Mouse (Mus musculus): Measurements from ENCODE around the gene Pold4. TPM values are rescaled to one million over a fixed set of nuclear protein-coding genes. Genes with fewer than 3 reads are reported as not detected.

Pold4 gene
- polyA plus RNA-seq, 1 experiment, result 117 TPM

DNA sequence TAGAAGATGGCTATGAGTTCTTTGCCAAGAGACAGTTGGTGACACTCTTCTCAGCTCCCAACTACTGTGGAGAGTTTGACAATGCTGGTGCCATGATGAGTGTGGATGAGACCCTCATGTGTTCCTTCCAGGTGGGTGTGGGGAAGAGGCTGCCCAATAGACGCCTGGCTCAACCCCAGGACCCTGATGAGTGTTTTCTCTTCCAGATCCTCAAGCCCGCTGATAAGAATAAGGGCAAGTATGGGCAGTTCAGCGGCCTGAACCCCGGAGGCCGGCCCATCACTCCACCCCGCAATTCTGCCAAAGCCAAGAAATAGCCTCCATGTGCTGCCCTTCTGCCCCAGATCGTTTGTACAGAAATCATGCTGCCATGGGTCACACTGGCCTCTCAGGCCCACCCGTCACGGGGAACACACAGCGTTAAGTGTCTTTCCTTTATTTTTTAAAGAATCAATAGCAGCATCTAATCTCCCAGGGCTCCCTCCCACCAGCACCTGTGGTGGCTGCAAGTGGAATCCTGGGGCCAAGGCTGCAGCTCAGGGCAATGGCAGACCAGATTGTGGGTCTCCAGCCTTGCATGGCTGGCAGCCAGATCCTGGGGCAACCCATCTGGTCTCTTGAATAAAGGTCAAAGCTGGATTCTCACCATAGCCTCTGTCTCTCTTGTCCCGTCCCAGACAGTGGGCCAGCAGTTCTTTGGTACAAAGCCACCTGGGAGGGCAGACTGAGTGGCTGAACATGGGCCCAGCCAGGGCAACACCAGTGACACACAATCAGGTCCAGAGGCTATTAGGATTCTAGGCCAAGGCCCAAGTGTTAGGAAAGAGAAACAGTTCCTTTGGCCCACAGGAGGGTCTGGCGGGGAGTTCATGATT is 36.7 kb upstream of the Pold4 start:
- H3K27ac ChIP-seq (ENCODE audit: control insufficient read depth, insufficient read depth, low read length), result no peak overlapping the region
- H3K4me1 ChIP-seq (replicated peaks; ENCODE audit: control insufficient read depth, insufficient read depth, low read length), result peaks cover 33% of the 10 kb centered on the region
- no peaks in the 10 kb centered on the region for H3K27me3 ChIP-seq (ENCODE audit: control insufficient read depth, insufficient read depth, low read length)
- H3K4me3 ChIP-seq (ENCODE audit: control insufficient read depth, insufficient read depth, low read length), result no peak overlapping the region
- 96% methylated on average over 12 of the region's 12 CpGs for WGBS
- no peak for DNase-seq
- H3K36me3 ChIP-seq (ENCODE audit: control insufficient read depth, insufficient read depth, low read length), result peaks cover 36% of the 10 kb centered on the region
- TF ChIP-seq POLR2A (IDR thresholded peaks at IDR 0.05; ENCODE audit: control insufficient read depth, extremely low read depth, insufficient read depth, low read length, poor library complexity) (no peak), CTCF (IDR thresholded peaks at IDR 0.05; ENCODE audit: borderline replicate concordance, control insufficient read depth, extremely low read depth, insufficient read depth, low read length, poor library complexity) (no peak)

DNA sequence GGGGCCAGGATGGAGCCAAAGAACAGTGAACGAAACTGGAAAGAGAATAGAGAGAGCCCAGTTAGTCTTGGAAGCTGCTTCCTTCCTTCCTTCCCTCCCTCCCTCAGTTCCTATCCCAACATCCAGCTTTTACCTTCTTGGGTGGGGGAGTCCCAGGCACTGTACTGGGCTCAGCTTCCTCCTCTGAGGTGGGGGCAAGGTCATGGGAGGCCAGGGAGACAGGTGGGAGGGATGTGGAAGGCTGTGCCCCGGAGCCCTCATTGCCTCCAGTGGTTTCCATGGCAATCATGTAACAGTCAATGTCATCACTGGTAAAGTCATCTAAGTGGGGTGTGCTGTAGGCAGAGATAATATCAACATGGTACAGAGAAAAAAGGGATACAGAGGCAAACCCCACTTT is 35.7 kb upstream of the Pold4 start:
- Histone ChIP-seq H3K36me3 (ENCODE audit: control insufficient read depth, insufficient read depth, low read length) (peaks cover 36% of the 10 kb centered on the region), H3K4me1 (replicated peaks; ENCODE audit: control insufficient read depth, insufficient read depth, low read length) (peaks cover 43% of the 10 kb centered on the region), H3K27me3 (ENCODE audit: control insufficient read depth, insufficient read depth, low read length) (no peaks in the 10 kb centered on the region), H3K27ac (ENCODE audit: control insufficient read depth, insufficient read depth, low read length) (no peak overlapping the region), H3K4me3 (ENCODE audit: control insufficient read depth, insufficient read depth, low read length) (no peak overlapping the region)
- TF ChIP-seq CTCF (IDR thresholded peaks at IDR 0.05; ENCODE audit: borderline replicate concordance, control insufficient read depth, extremely low read depth, insufficient read depth, low read length, poor library complexity), result no peak
- no peak for TF ChIP-seq POLR2A (IDR thresholded peaks at IDR 0.05; ENCODE audit: control insufficient read depth, extremely low read depth, insufficient read depth, low read length, poor library complexity)
- DNase-seq, result no peak
- WGBS, result 44% methylated on average over 2 of the region's 2 CpGs

DNA sequence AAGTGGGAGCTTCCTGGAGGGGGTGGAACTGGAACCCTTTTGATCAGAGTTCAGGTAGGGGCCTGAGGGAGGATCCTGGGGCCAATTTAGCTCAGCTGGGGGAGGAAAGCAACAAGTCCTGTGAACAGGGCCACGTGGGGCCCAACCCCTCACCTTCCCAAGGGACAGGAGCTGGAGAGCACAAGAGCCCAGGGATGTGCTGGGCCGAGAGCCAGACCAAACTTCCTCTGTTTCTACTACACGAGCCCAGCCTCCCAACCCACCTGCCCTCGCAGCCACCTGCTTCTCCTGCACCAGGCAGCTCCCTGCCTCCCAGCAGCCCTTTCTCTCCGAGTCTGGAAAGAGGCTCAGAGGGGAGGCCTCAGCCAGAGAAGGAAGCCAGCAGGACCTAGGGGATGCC is 35.2 kb upstream of the Pold4 start:
- WGBS, result 13% methylated on average over 5 of the region's 5 CpGs
- no peak for TF ChIP-seq POLR2A (IDR thresholded peaks at IDR 0.05; ENCODE audit: control insufficient read depth, extremely low read depth, insufficient read depth, low read length, poor library complexity)
- TF ChIP-seq CTCF (IDR thresholded peaks at IDR 0.05; ENCODE audit: borderline replicate concordance, control insufficient read depth, extremely low read depth, insufficient read depth, low read length, poor library complexity), result no peak
- peaks cover 45% of the 10 kb centered on the region for H3K4me1 ChIP-seq (replicated peaks; ENCODE audit: control insufficient read depth, insufficient read depth, low read length)
- H3K27ac ChIP-seq (ENCODE audit: control insufficient read depth, insufficient read depth, low read length), result peak overlapping the region; percentile 27; the same call in 1 of the 2 replicates
- H3K27me3 ChIP-seq (ENCODE audit: control insufficient read depth, insufficient read depth, low read length), result no peaks in the 10 kb centered on the region
- no peak overlapping the region for H3K4me3 ChIP-seq (ENCODE audit: control insufficient read depth, insufficient read depth, low read length)
- H3K36me3 ChIP-seq (ENCODE audit: control insufficient read depth, insufficient read depth, low read length), result peaks cover 36% of the 10 kb centered on the region
- no peak for DNase-seq

DNA sequence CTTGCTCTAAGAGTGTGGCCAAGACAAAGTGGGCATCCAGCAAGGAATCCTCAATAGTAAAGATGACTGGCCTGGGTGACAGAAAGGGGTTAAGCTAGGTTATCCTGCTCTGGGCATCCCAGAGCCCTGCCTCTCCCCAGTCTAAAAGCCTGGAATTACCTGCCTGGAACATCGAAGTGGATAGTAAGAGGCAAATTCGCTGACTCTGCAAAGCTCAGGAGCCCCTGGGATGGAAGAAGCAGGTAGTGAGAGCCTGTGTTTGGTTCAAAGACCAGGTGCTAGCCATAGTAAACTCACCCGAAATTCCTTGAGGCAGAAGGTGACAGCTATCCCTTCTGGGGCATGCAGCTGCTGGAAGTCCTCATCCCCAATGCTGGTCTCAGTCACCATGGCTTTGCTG is 34.5 kb upstream of the Pold4 start:
- H3K4me3 ChIP-seq (ENCODE audit: control insufficient read depth, insufficient read depth, low read length), result no peak overlapping the region
- no peaks in the 10 kb centered on the region for H3K27me3 ChIP-seq (ENCODE audit: control insufficient read depth, insufficient read depth, low read length)
- no peak overlapping the region for H3K27ac ChIP-seq (ENCODE audit: control insufficient read depth, insufficient read depth, low read length)
- DNase-seq, result no peak
- H3K4me1 ChIP-seq (replicated peaks; ENCODE audit: control insufficient read depth, insufficient read depth, low read length), result peaks cover 50% of the 10 kb centered on the region
- H3K36me3 ChIP-seq (ENCODE audit: control insufficient read depth, insufficient read depth, low read length), result peaks cover 36% of the 10 kb centered on the region
- WGBS, result 88% methylated on average over 3 of the region's 3 CpGs
- TF ChIP-seq CTCF (IDR thresholded peaks at IDR 0.05; ENCODE audit: borderline replicate concordance, control insufficient read depth, extremely low read depth, insufficient read depth, low read length, poor library complexity) (no peak), POLR2A (IDR thresholded peaks at IDR 0.05; ENCODE audit: control insufficient read depth, extremely low read depth, insufficient read depth, low read length, poor library complexity) (no peak)

DNA sequence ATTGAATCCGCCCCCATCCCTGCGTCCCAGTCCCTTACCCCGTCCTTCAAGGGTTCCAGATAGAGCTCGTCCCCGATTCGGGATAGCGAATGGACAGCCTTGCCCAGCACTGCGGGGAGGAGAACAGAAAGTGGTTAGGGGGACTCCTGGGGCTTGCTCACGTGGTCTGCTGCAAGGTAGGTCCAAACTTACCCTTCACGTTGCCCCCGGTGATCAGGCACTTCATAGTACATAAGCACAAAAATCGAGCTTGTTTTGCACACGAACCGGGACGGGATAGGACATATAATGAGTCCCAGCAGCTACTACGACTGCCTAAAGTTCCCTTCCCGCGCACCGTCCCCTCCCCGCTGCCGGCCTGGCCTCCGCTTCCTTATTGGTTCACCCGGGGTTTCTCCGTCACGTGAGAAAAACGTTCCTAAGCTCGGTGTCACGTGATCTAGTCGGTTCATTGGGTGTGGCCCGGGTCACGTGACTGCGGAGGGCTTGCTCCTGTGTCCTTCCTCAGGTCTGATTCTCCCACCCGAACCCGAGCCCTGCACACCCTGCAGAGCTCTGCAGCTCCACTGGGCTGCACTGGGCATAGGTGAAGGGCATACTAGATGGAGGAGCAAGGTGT is 30.3 kb upstream of the Pold4 start, which contains the start of gene Rad9a:
TSS of gene Rad9a (minus strand) at position 372 of the 619 bp plus-strand sequence.
- peak; percentile 96 for DNase-seq
- peak within 1 kb of the TSS; percentile 91 for H3K4me3 ChIP-seq (ENCODE audit: control insufficient read depth, insufficient read depth, low read length)
- peak within 1 kb of the TSS; percentile 94 for H3K27ac ChIP-seq (ENCODE audit: control insufficient read depth, insufficient read depth, low read length)
- WGBS, result under 1% methylated on average over 34 of the region's 34 CpGs
- peaks cover 7% of the 10 kb centered on the region; the same call in 1 of the 2 replicates for H3K36me3 ChIP-seq (ENCODE audit: control insufficient read depth, insufficient read depth, low read length)
- no peaks in the 10 kb centered on the region for H3K27me3 ChIP-seq (ENCODE audit: control insufficient read depth, insufficient read depth, low read length)
- H3K4me1 ChIP-seq (replicated peaks; ENCODE audit: control insufficient read depth, insufficient read depth, low read length), result peaks cover 48% of the 10 kb centered on the region
- TF ChIP-seq CTCF (IDR thresholded peaks at IDR 0.05; ENCODE audit: borderline replicate concordance, control insufficient read depth, extremely low read depth, insufficient read depth, low read length, poor library complexity) (no peak), POLR2A (IDR thresholded peaks at IDR 0.05; ENCODE audit: control insufficient read depth, extremely low read depth, insufficient read depth, low read length, poor library complexity) (peak; percentile 62)

DNA sequence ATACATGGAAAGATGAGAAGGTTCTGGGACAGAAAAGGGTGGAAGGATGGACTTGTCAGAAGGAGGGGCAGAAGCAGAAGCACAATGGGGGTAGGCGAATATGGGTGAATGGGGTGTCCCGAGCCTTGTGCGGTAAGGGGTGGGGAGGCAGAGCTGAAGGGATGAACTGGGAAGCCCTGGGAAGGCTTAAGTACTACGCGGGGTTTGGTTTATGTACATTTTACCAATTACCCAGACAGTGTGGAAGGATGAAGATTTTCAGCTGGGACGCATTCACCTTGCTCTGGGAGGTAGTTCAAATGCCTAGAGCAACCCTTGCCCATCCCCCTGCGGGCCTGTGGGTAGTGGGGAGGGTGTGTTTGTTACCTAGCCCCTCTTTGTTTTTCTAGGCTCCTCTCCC is 29.6 kb upstream of the Pold4 start:
- DNase-seq, result no peak
- WGBS, result 75% methylated on average over 7 of the region's 7 CpGs
- 0 out of 2 replicates have a peak, but pooled peaks cover 3% of the 10 kb centered on the region for H3K36me3 ChIP-seq (ENCODE audit: control insufficient read depth, insufficient read depth, low read length)
- no peaks in the 10 kb centered on the region for H3K27me3 ChIP-seq (ENCODE audit: control insufficient read depth, insufficient read depth, low read length)
- TF ChIP-seq CTCF (IDR thresholded peaks at IDR 0.05; ENCODE audit: borderline replicate concordance, control insufficient read depth, extremely low read depth, insufficient read depth, low read length, poor library complexity) (no peak), POLR2A (IDR thresholded peaks at IDR 0.05; ENCODE audit: control insufficient read depth, extremely low read depth, insufficient read depth, low read length, poor library complexity) (no peak)
- peak overlapping the region; percentile 94 for H3K27ac ChIP-seq (ENCODE audit: control insufficient read depth, insufficient read depth, low read length)
- peak overlapping the region; percentile 91 for H3K4me3 ChIP-seq (ENCODE audit: control insufficient read depth, insufficient read depth, low read length)
- peaks cover 41% of the 10 kb centered on the region for H3K4me1 ChIP-seq (replicated peaks; ENCODE audit: control insufficient read depth, insufficient read depth, low read length)

All from thymus, adult 2 months (tissue).